Mouse (Mus musculus) hindbrain, embryonic 16.5 days (tissue): Measurements from ENCODE around the gene Herc4. TPM values are rescaled to one million over a fixed set of nuclear protein-coding genes. Genes with fewer than 3 reads are reported as not detected.
A peak's percentile ranks its signal among the peaks of the same experiment; 100 is the strongest.
"Not testable (repeated sequence)": the region's sequence is repeated elsewhere in the genome, so short reads cannot be mapped to it uniquely, and the experiment has no call there.

Experiments used
- ATAC-seq: fragments of 200-750 bp; cut with Nextera tagmentation; 2 replicates; pipeline ENCODE4 v1.8.0; 2017; ENCODE audit warnings: moderate TSS enrichment, moderate library complexity
- H3K27ac ChIP-seq: fragments of 300-500 bp; sonication (generic); 2 replicates; pipeline ENCODE4 v1.5.1; 2014; ENCODE audit warnings: low read depth, mild to moderate bottlenecking, control low read depth, low read length, moderate library complexity
- H3K27me3 ChIP-seq: fragments of 300-500 bp; sonication (generic); replicated peaks from 2 replicates; pipeline ENCODE4 v1.6.1; 2014; ENCODE audit warnings: low read length; ENCODE audit not compliant: control insufficient read depth, insufficient read depth
- H3K36me3 ChIP-seq: fragments of 300-500 bp; sonication (generic); 2 replicates; pipeline ENCODE4 v1.6.1; 2014; ENCODE audit warnings: mild to moderate bottlenecking, low read length, moderate library complexity, mixed read lengths; ENCODE audit not compliant: control insufficient read depth, insufficient read depth
- H3K4me1 ChIP-seq: fragments of 300-500 bp; sonication (generic); 2 replicates; pipeline ENCODE4 v1.6.1; 2014; ENCODE audit warnings: low read depth, low read length; ENCODE audit not compliant: control insufficient read depth, insufficient read depth
- H3K4me2 ChIP-seq: fragments of 300-500 bp; sonication (generic); 2 replicates; pipeline ENCODE4 v1.6.1; 2014; ENCODE audit warnings: mild to moderate bottlenecking, low read length, control low read depth, moderate library complexity
- H3K4me3 ChIP-seq: fragments of 300-500 bp; sonication (generic); 2 replicates; pipeline ENCODE4 v1.5.1; 2014; ENCODE audit warnings: mild to moderate bottlenecking, low read length, control low read depth, moderate library complexity
- H3K9ac ChIP-seq: fragments of 300-500 bp; sonication (generic); 2 replicates; pipeline ENCODE4 v1.6.1; 2014; ENCODE audit warnings: low read depth, mild to moderate bottlenecking, control low read depth, low read length, moderate library complexity
- H3K9me3 ChIP-seq: fragments of 300-500 bp; sonication (generic); 2 replicates; pipeline ENCODE4 v1.6.1; 2014; ENCODE audit warnings: mild to moderate bottlenecking, low read length, moderate library complexity; ENCODE audit not compliant: control insufficient read depth
- WGBS: fragments of 180-500 bp; shearing (Covaris S2); extraction: QIAGEN DNeasy Blood & Tissue Kit; methylation state at CpG from one replicate; pipeline ENCODE4 v1.1.7; 2014; 5-methylcytosine and 5-hydroxymethylcytosine counted together
- polyA plus RNA-seq: library from polyadenylated mRNA; unstranded; fragments of >200 nt; fragmentation: Nextera tagmentation; extraction: Ambion mirVana; gene quantifications from 2 replicates; pipeline ENCODE4 v1.2.1, GENCODE M21; 2015

Herc4 gene
- polyA plus RNA-seq, 1 experiment from 2014 or later: 23.8 TPM

DNA sequence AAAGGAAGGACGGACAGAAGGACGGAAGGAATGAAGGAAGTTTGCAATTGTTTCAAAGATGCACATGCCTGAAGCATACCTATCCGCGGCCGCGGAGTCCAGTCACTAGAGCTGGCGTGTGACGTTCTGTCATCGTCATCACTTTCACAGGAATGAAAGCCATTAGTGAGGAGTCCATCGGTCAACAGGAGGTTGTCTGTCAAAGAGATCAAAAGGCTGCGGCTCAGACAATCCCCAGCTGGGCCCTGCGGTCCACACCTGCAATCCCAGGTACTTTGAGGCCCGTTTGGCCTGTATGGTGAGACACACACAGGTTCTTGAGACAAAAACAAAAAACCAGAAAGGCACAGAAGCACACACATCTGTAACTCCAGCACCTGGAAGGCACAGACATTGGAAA lies 93.3 kb downstream of the Herc4 start:
- Histone ChIP-seq H3K27me3 (no peaks in the 10 kb centered on the region), H3K9ac (peak overlapping the region; percentile 51), H3K4me1 (peaks cover 13% of the 10 kb centered on the region), H3K9me3 (no peaks in the 10 kb centered on the region), H3K36me3 (no peaks in the 10 kb centered on the region), H3K4me3 (peak overlapping the region; percentile 90), H3K27ac (no peak overlapping the region), H3K4me2 (peak overlapping the region; percentile 78)
- WGBS: 47% methylated on average over 13 of the region's 13 CpGs
- no peak for ATAC-seq

GRCm38 (mm10) chr10:63337326-63337725 lies 93.7 kb downstream of the Herc4 start:
- WGBS: 30% methylated on average over 5 of the region's 5 CpGs
- no peaks in the 10 kb centered on the region for H3K36me3 ChIP-seq
- peak overlapping the region; percentile 78 for H3K4me2 ChIP-seq
- H3K27ac ChIP-seq: no peak overlapping the region
- H3K27me3 ChIP-seq: no peaks in the 10 kb centered on the region
- ATAC-seq: no peak
- peak overlapping the region; percentile 90 for H3K4me3 ChIP-seq
- peaks cover 13% of the 10 kb centered on the region for H3K4me1 ChIP-seq
- peak overlapping the region; percentile 51 for H3K9ac ChIP-seq
- H3K9me3 ChIP-seq: no peaks in the 10 kb centered on the region

GRCm38 (mm10) chr10:63337951-63338836 lies 94.6 kb downstream of the Herc4 start:
- H3K9ac ChIP-seq: peak overlapping the region; percentile 98
- peak overlapping the region; percentile 90 for H3K4me3 ChIP-seq
- WGBS: under 1% methylated on average over 67 of the region's 113 CpGs
- H3K27me3 ChIP-seq: no peaks in the 10 kb centered on the region
- no peaks in the 10 kb centered on the region for H3K36me3 ChIP-seq
- H3K4me2 ChIP-seq: peak overlapping the region; percentile 78
- H3K27ac ChIP-seq: peak overlapping the region; percentile 96
- H3K4me1 ChIP-seq: peaks cover 13% of the 10 kb centered on the region
- H3K9me3 ChIP-seq: no peaks in the 10 kb centered on the region
- ATAC-seq: peak; percentile 86

DNA sequence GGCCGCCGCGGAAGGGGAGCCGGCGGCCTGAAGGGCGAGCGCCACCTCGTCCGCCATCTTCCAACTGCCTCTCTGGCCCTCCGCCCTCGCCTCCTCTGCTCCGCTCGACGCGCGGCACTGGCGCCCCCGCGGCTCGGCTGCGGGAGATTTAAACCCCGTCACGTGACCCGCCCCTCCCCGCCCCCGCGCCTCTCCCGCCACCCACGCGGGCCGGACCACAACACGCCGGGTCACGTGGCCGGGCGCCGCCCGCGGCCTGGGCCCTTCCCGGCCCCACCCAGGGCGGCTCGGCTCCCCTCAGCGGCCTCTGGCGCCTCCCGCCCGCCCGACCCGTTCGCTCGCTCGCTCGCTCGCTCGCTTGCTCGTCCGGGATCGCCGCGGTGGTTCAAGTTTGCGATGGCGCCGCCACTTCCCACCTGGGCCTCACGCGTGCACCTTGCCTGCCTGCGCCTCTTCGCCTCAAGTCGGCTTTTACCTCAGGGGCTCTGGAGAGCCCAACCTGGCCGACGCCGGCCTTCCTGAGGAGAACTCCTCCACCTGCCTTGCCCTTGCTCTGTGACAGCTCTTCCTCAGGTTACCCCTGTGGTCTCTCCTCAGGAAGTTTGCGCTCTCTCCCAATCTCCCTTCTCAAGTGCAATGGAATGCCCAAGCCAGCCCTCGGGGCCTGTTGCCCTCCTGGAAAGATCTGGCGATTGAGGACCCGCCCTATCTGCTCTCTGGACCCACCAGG lies 95.5 kb downstream of the Herc4 start:
- Histone ChIP-seq H3K36me3 (no peaks in the 10 kb centered on the region), H3K4me1 (peaks cover 13% of the 10 kb centered on the region), H3K27me3 (no peaks in the 10 kb centered on the region), H3K9ac (peak overlapping the region; percentile 98), H3K27ac (peak overlapping the region; percentile 96), H3K4me3 (peak overlapping the region; percentile 90), H3K4me2 (peak overlapping the region; percentile 78), H3K9me3 (no peaks in the 10 kb centered on the region)
- ATAC-seq: peak; percentile 95
- 1% methylated on average over 37 of the region's 74 CpGs for WGBS

DNA sequence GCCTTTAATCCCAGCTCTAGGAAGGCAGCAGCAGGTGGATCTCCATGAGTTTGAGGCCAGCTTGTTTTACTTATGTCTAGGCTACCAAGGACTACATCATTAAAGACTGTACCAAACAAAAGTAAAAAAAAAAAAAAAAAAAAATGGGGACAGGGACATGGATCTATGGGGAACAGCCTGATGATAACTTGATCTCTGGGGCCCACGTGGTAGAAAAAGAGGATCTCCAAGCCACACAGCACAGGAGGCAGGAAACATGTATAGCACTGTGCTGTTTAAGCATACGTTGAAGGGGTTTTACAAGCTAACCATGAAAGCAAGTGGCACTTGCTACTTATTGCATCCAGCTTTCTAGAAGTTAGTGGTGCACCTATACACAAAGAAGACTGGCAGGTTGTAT lies 97.7 kb downstream of the Herc4 start:
- Histone ChIP-seq H3K9ac (no peak overlapping the region), H3K36me3 (no peaks in the 10 kb centered on the region), H3K4me2 (no peak overlapping the region), H3K4me1 (peaks cover 13% of the 10 kb centered on the region), H3K9me3 (no peaks in the 10 kb centered on the region), H3K27me3 (no peaks in the 10 kb centered on the region), H3K4me3 (no peak overlapping the region), H3K27ac (no peak overlapping the region)
- 89% methylated on average over 2 of the region's 2 CpGs for WGBS
- ATAC-seq: no peak

- Histone ChIP-seq H3K36me3 (no peaks in the 10 kb centered on the region), H3K4me1 (no peaks in the 10 kb centered on the region), H3K27ac (no peak overlapping the region), H3K27me3 (no peaks in the 10 kb centered on the region), H3K9ac (no peak overlapping the region), H3K9me3 (no peaks in the 10 kb centered on the region), H3K4me2 (no peak overlapping the region), H3K4me3 (no peak overlapping the region)
- ATAC-seq: no peak
- WGBS: 94% methylated on average over 3 of the region's 3 CpGs
Measured at GRCm38 (mm10) chr10:63344751-63345150, 101.1 kb downstream of the Herc4 start.

DNA sequence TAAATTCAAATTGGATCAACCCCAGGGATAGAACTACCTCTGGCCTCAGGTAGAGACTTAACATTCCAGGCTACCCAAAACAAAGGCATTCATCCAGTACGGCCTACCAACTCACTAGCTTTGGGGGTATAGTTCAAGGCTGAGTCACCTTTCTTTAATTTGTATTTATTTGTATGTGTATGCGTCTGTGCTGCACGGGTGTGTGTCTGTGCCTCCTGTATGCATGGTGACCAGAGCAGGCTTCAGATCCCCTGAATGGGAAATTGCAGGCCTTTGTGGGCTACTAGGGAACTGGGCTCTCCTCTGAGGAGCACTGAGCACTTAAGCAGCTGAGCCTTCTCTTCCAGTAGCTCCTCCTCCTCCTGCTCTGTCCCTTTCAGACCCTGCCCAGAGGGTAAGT lies 104.7 kb downstream of the Herc4 start:
- no peaks in the 10 kb centered on the region for H3K9me3 ChIP-seq
- H3K9ac ChIP-seq: no peak overlapping the region
- H3K4me3 ChIP-seq: no peak overlapping the region
- H3K4me2 ChIP-seq: no peak overlapping the region
- no peak overlapping the region for H3K27ac ChIP-seq
- H3K4me1 ChIP-seq: no peaks in the 10 kb centered on the region
- H3K36me3 ChIP-seq: no peaks in the 10 kb centered on the region
- WGBS: 49% methylated on average over 3 of the region's 3 CpGs
- H3K27me3 ChIP-seq: no peaks in the 10 kb centered on the region
- ATAC-seq: no peak

GRCm38 (mm10) chr10:63350666-63351065 lies 107.1 kb downstream of the Herc4 start:
- Histone ChIP-seq H3K4me3 (no peak overlapping the region), H3K9me3 (no peaks in the 10 kb centered on the region), H3K9ac (no peak overlapping the region), H3K27me3 (no peaks in the 10 kb centered on the region), H3K4me1 (no peaks in the 10 kb centered on the region), H3K36me3 (no peaks in the 10 kb centered on the region), H3K27ac (no peak overlapping the region), H3K4me2 (no peak overlapping the region)
- no peak for ATAC-seq
- WGBS: 91% methylated on average over 7 of the region's 7 CpGs

- H3K9me3 ChIP-seq, H3K4me1 ChIP-seq, H3K27me3 ChIP-seq, ATAC-seq, H3K9ac ChIP-seq, H3K4me3 ChIP-seq, H3K4me2 ChIP-seq, H3K36me3 ChIP-seq, H3K27ac ChIP-seq: not testable (repeated sequence)
- WGBS: 90% methylated on average over 7 of the region's 7 CpGs
Measured at GRCm38 (mm10) chr10:63351099-63351498, 107.5 kb downstream of the Herc4 start.
